Mouse (Mus musculus) stomach, postnatal 0 days (tissue): ENCODE data around the gene Naa35. TPM values are rescaled to one million over a fixed set of nuclear protein-coding genes. Genes with fewer than 3 reads are reported as not detected.
A peak's percentile ranks its signal among the peaks of the same experiment; 100 is the strongest.

Experiments used
- ATAC-seq: fragments of 200-750 bp; cut with Nextera tagmentation; 2 replicates; pipeline ENCODE4 v1.8.0; 2017; ENCODE audit not compliant: low FRiP score, low TSS enrichment
- DNase-seq: peaks from one replicate; pipeline ENCODE4 v3.0.0-alpha.2; 2016; ENCODE audit warnings: low spot score
- H3K27ac ChIP-seq: fragments of 300-500 bp; sonication (generic); replicated peaks from 2 replicates; pipeline ENCODE4 v1.5.1; 2014; ENCODE audit warnings: mild to moderate bottlenecking, control low read depth
- H3K27me3 ChIP-seq: fragments of 300-500 bp; sonication (generic); 2 replicates; pipeline ENCODE4 v1.6.1; 2014; ENCODE audit warnings: low read length; ENCODE audit not compliant: control insufficient read depth, insufficient read depth
- H3K36me3 ChIP-seq: fragments of 300-500 bp; sonication (generic); 2 replicates; pipeline ENCODE4 v1.6.1; 2014; ENCODE audit warnings: low read length, mixed read lengths; ENCODE audit not compliant: control insufficient read depth, insufficient read depth
- H3K4me1 ChIP-seq: fragments of 300-500 bp; sonication (generic); replicated peaks from 2 replicates; pipeline ENCODE4 v1.6.1; 2014; ENCODE audit warnings: antibody characterized with exemption; ENCODE audit not compliant: control insufficient read depth, insufficient read depth
- H3K4me2 ChIP-seq: fragments of 300-500 bp; sonication (generic); replicated peaks from 2 replicates; pipeline ENCODE4 v1.6.1; 2014; ENCODE audit warnings: low read depth, mild to moderate bottlenecking, control low read depth, moderate library complexity
- H3K4me3 ChIP-seq: fragments of 300-500 bp; sonication (generic); 2 replicates; pipeline ENCODE4 v1.5.1; 2014; ENCODE audit warnings: low read depth, low read length, control low read depth
- H3K9ac ChIP-seq: fragments of 300-500 bp; sonication (generic); 2 replicates; pipeline ENCODE4 v1.6.1; 2014; ENCODE audit warnings: mild to moderate bottlenecking, low read length, control low read depth, mixed read lengths
- H3K9me3 ChIP-seq: fragments of 300-500 bp; sonication (generic); 2 replicates; pipeline ENCODE4 v1.6.1; 2016; ENCODE audit warnings: low read length; ENCODE audit not compliant: control insufficient read depth
- CTCF ChIP-seq: IDR thresholded peaks from 2 replicates; pipeline ENCODE4 v1.5.1; 2016; ENCODE audit warnings: antibody characterized with exemption, low read depth, mild to moderate bottlenecking, moderate library complexity
- EP300 ChIP-seq: optimal IDR thresholded peaks from 2 replicates; pipeline ENCODE3; 2016; ENCODE audit warnings: antibody characterized with exemption
- WGBS: fragments of 180-500 bp; shearing (Covaris S2); extraction: QIAGEN DNeasy Blood & Tissue Kit; methylation state at CpG from one replicate; pipeline ENCODE4 v1.1.7; 2014; 5-methylcytosine and 5-hydroxymethylcytosine counted together
- polyA plus RNA-seq: library from polyadenylated mRNA; unstranded; fragments of >200 nt; fragmentation: Nextera tagmentation; extraction: Ambion mirVana; gene quantifications from 2 replicates; pipeline ENCODE4 v1.2.1, GENCODE M21; 2015

The Naa35 gene
- polyA plus RNA-seq, 1 experiment from 2014 or later: 63.2 TPM

DNA sequence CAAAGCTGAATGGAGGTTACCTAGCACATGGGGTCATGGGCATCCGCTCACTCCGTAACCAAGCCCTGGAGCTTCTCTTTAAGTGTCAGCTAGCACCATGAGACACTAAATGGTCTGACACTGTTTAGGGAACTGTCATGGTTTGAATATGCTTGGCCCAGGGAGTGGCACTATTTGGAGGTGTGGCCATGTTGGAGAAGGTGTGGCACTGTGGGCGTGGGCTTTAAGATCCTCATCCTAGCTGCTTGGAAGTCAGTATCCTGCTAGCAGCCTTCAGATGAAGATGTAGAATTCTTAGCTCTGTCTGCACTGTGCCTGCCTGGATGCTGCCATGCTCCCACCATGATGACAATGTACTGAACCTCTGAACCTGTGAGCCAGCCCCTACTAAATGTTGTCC lies 75.3 kb downstream of the Naa35 start:
- Histone ChIP-seq H3K4me2 (no peak overlapping the region), H3K36me3 (peaks cover 7% of the 10 kb centered on the region; the same call in 1 of the 2 replicates), H3K4me1 (no peaks in the 10 kb centered on the region), H3K9me3 (no peaks in the 10 kb centered on the region), H3K27ac (no peak overlapping the region), H3K27me3 (no peaks in the 10 kb centered on the region), H3K4me3 (no peak overlapping the region), H3K9ac (no peak overlapping the region)
- WGBS: 98% methylated on average over 3 of the region's 3 CpGs
- ATAC-seq (no peak), DNase-seq (no peak)
- no peak for TF ChIP-seq CTCF
- TF ChIP-seq EP300: no peak

DNA sequence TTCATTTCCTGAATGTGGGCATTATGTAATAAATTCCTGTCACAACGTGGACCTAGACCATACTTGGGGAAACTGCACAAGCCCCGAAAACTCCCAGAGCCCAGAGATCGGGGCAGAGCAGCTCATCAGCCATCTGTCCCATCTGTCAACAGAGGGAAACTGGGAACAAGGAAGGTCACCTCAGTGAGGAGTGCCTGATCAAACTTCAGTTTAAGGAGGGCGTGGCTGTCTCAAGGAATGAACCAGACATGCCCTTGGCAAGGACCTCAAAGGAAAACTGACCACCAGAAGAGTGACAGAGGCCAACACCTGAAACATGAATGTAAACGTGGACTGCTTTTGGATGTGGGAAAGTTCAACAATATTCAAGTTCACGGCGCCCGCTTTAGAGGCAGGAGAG lies 76.3 kb downstream of the Naa35 start:
- DNase-seq (no peak), ATAC-seq (peak; percentile 30; the same call in 1 of the 2 replicates)
- no peaks in the 10 kb centered on the region for H3K4me1 ChIP-seq
- no peak overlapping the region for H3K4me2 ChIP-seq
- WGBS: 59% methylated on average over 8 of the region's 8 CpGs
- no peak overlapping the region for H3K9ac ChIP-seq
- peaks cover 7% of the 10 kb centered on the region; the same call in 1 of the 2 replicates for H3K36me3 ChIP-seq
- no peak overlapping the region for H3K4me3 ChIP-seq
- no peak overlapping the region for H3K27ac ChIP-seq
- no peaks in the 10 kb centered on the region for H3K9me3 ChIP-seq
- no peaks in the 10 kb centered on the region for H3K27me3 ChIP-seq
- TF ChIP-seq EP300 (no peak), CTCF (no peak)

GRCm38 (mm10) chr13:59661966-59662365 lies 76.9 kb downstream of the Naa35 start:
- Histone ChIP-seq H3K27me3 (no peaks in the 10 kb centered on the region), H3K4me3 (no peak overlapping the region), H3K36me3 (peaks cover 7% of the 10 kb centered on the region; the same call in 1 of the 2 replicates), H3K9ac (no peak overlapping the region), H3K4me1 (no peaks in the 10 kb centered on the region), H3K4me2 (no peak overlapping the region), H3K9me3 (no peaks in the 10 kb centered on the region), H3K27ac (no peak overlapping the region)
- ATAC-seq (no peak), DNase-seq (no peak)
- no peak for TF ChIP-seq EP300
- TF ChIP-seq CTCF: no peak
- 93% methylated on average over 12 of the region's 12 CpGs for WGBS

GRCm38 (mm10) chr13:59663939-59664712 lies 79.1 kb downstream of the Naa35 start:
- H3K9ac ChIP-seq: no peak overlapping the region
- no peaks in the 10 kb centered on the region for H3K9me3 ChIP-seq
- TF ChIP-seq EP300 (no peak), CTCF (no peak)
- WGBS: 83% methylated on average over 19 of the region's 19 CpGs
- DNase-seq: no peak
- no peak overlapping the region for H3K4me2 ChIP-seq
- H3K4me1 ChIP-seq: no peaks in the 10 kb centered on the region
- no peak for ATAC-seq
- no peak overlapping the region for H3K4me3 ChIP-seq
- peaks cover 7% of the 10 kb centered on the region; the same call in 1 of the 2 replicates for H3K36me3 ChIP-seq
- H3K27me3 ChIP-seq: no peaks in the 10 kb centered on the region
- no peak overlapping the region for H3K27ac ChIP-seq

GRCm38 (mm10) chr13:59667763-59668162 lies 82.7 kb downstream of the Naa35 start:
- Histone ChIP-seq H3K9me3 (no peaks in the 10 kb centered on the region), H3K4me3 (no peak overlapping the region), H3K4me2 (no peak overlapping the region), H3K27me3 (no peaks in the 10 kb centered on the region), H3K36me3 (peaks cover 7% of the 10 kb centered on the region; the same call in 1 of the 2 replicates), H3K4me1 (no peaks in the 10 kb centered on the region), H3K9ac (no peak overlapping the region), H3K27ac (no peak overlapping the region)
- ATAC-seq (no peak), DNase-seq (no peak)
- TF ChIP-seq EP300 (no peak), CTCF (no peak)
- 73% methylated on average over 5 of the region's 5 CpGs for WGBS

GRCm38 (mm10) chr13:59668501-59669093 lies 83.5 kb downstream of the Naa35 start:
- WGBS: 33% methylated on average over 11 of the region's 11 CpGs
- H3K9ac ChIP-seq: 0 out of 2 replicates have a peak overlapping the region, but pooled peaks have one; percentile 27
- TF ChIP-seq CTCF: no peak
- no peak for TF ChIP-seq EP300
- H3K36me3 ChIP-seq: peaks cover 7% of the 10 kb centered on the region; the same call in 1 of the 2 replicates
- H3K27ac ChIP-seq: peak overlapping the region; percentile 86
- H3K4me1 ChIP-seq: no peaks in the 10 kb centered on the region
- H3K4me2 ChIP-seq: no peak overlapping the region
- no peaks in the 10 kb centered on the region for H3K9me3 ChIP-seq
- peak; percentile 86 for DNase-seq
- H3K27me3 ChIP-seq: no peaks in the 10 kb centered on the region
- no peak overlapping the region for H3K4me3 ChIP-seq
- ATAC-seq: peak; percentile 94
